Mouse (Mus musculus): ENCODE measurements around the gene Nthl1. TPM values are rescaled to one million over a fixed set of nuclear protein-coding genes. Genes with fewer than 3 reads are reported as not detected.

The Nthl1 gene
- total RNA-seq, 2 experiments from 2014 or later: 2.6 to 3.4 TPM

GRCm38 (mm10) chr17:24596471-24597183 is 35.9 kb upstream of the Nthl1 start:
- Histone ChIP-seq H3K4me3 (no peak overlapping the region), H3K27ac (no peak overlapping the region)
- no peak for DNase-seq
- intact Hi-C loops (cut with DNase I): no loop called here
- TF ChIP-seq CTCF (IDR thresholded peaks at IDR 0.05): no peak

GRCm38 (mm10) chr17:24597989-24598388 is 34.5 kb upstream of the Nthl1 start:
- H3K27ac ChIP-seq: no peak overlapping the region
- DNase-seq: no peak
- intact Hi-C loops (cut with DNase I): no loop called here
- no peak overlapping the region for H3K4me3 ChIP-seq
- no peak for TF ChIP-seq CTCF (IDR thresholded peaks at IDR 0.05)

- intact Hi-C loops (cut with DNase I): no loop called here
- no peak overlapping the region for H3K4me3 ChIP-seq
- DNase-seq: no peak
- no peak for TF ChIP-seq CTCF (IDR thresholded peaks at IDR 0.05)
- no peak overlapping the region for H3K27ac ChIP-seq
These were observed 32.0 kb upstream of the Nthl1 start for GRCm38 (mm10) chr17:24600502-24600901.

- no peak for DNase-seq
- H3K27ac ChIP-seq: no peak overlapping the region
- no peak overlapping the region for H3K4me3 ChIP-seq
- no peak for TF ChIP-seq CTCF (IDR thresholded peaks at IDR 0.05)
- intact Hi-C loops (cut with DNase I): no loop called here
These were observed 28.5 kb upstream of the Nthl1 start for GRCm38 (mm10) chr17:24603961-24604360.

- TF ChIP-seq CTCF (IDR thresholded peaks at IDR 0.05): no peak
- no peak overlapping the region for H3K4me3 ChIP-seq
- H3K27ac ChIP-seq: no peak overlapping the region
- intact Hi-C loops (cut with DNase I): no loop called here
- no peak for DNase-seq
These were observed 27.9 kb upstream of the Nthl1 start for GRCm38 (mm10) chr17:24604557-24604956.

- Histone ChIP-seq H3K27ac (no peak overlapping the region), H3K4me3 (no peak overlapping the region)
- no peak for DNase-seq
- intact Hi-C loops (cut with DNase I): no loop called here
- TF ChIP-seq CTCF (IDR thresholded peaks at IDR 0.05): no peak
These were observed 24.1 kb upstream of the Nthl1 start for GRCm38 (mm10) chr17:24608370-24608769.

GRCm38 (mm10) chr17:24608874-24609273 is 23.6 kb upstream of the Nthl1 start:
- no peak for TF ChIP-seq CTCF (IDR thresholded peaks at IDR 0.05)
- no peak overlapping the region for H3K4me3 ChIP-seq
- intact Hi-C loops (cut with DNase I): no loop called here
- no peak overlapping the region for H3K27ac ChIP-seq
- no peak for DNase-seq

GRCm38 (mm10) chr17:24610711-24611110 is 21.8 kb upstream of the Nthl1 start:
- no peak for DNase-seq
- TF ChIP-seq CTCF (IDR thresholded peaks at IDR 0.05): no peak
- Histone ChIP-seq H3K4me3 (no peak overlapping the region), H3K27ac (no peak overlapping the region)
- intact Hi-C loops (cut with DNase I): loop anchor here (10.0 kb wide), 1 partner anchor 54 kb away; the partner anchor contains the start of gene Zfp598

- TF ChIP-seq CTCF (IDR thresholded peaks at IDR 0.05): peak; percentile 15; the same call in 1 of the 2 replicates
- Histone ChIP-seq H3K4me3 (no peak overlapping the region), H3K27ac (no peak overlapping the region)
- intact Hi-C loops (cut with DNase I): loop anchor here (10.0 kb wide), 1 partner anchor 47 kb away; the partner anchor contains the start of gene Zfp598
- DNase-seq: no peak
These were observed 14.8 kb upstream of the Nthl1 start for GRCm38 (mm10) chr17:24617561-24618194.

GRCm38 (mm10) chr17:24625472-24625871 is 7.0 kb upstream of the Nthl1 start:
- TF ChIP-seq CTCF (IDR thresholded peaks at IDR 0.05): no peak
- Histone ChIP-seq H3K27ac (no peak overlapping the region), H3K4me3 (no peak overlapping the region)
- intact Hi-C loops (cut with DNase I): loop anchor here (5.0 kb wide), 1 partner anchor 48 kb away; no protein-coding TSS in a partner anchor
- no peak for DNase-seq

GRCm38 (mm10) chr17:24628646-24629045 is 3.8 kb upstream of the Nthl1 start:
- peak; percentile 99 for TF ChIP-seq CTCF (IDR thresholded peaks at IDR 0.05)
- DNase-seq: peak; percentile 76
- Histone ChIP-seq H3K4me3 (no peak overlapping the region), H3K27ac (no peak overlapping the region)
- intact Hi-C loops (cut with DNase I): loop anchor here (5.0 kb wide), 1 partner anchor 51 kb away; no protein-coding TSS in a partner anchor

GRCm38 (mm10) chr17:24630072-24630471 is 2.4 kb upstream of the Nthl1 start:
- no peak for DNase-seq
- Histone ChIP-seq H3K27ac (no peak overlapping the region), H3K4me3 (no peak overlapping the region)
- no peak for TF ChIP-seq CTCF (IDR thresholded peaks at IDR 0.05)
- intact Hi-C loops (cut with DNase I): loop anchor here (5.0 kb wide), 1 partner anchor 103 kb away; the partner anchor contains the start of gene Traf7

GRCm38 (mm10) chr17:24632813-24633449 is 451 bp downstream of the Nthl1 start:
- Histone ChIP-seq H3K4me3 (peak overlapping the region; percentile 79), H3K27ac (peak overlapping the region; percentile 97)
- intact Hi-C loops (cut with DNase I): loop anchor here (5.0 kb wide), 1 partner anchor 106 kb away; the partner anchor contains the start of gene Traf7
- DNase-seq: peak; percentile 83
- TF ChIP-seq CTCF (IDR thresholded peaks at IDR 0.05): 0 out of 2 replicates have a peak, but pooled peaks have one; percentile 0

Data from gastrocnemius, adult 2 months (tissue).